Mouse (Mus musculus): ENCODE measurements at regions not wholly inside any gene's neighbourhood (a gene's known extent, or its start where the extent isn't known, plus 50 kb on each side); places are given as distances from the start of the nearest gene placed in this dataset.

GRCm38 (mm10) chr3:149910721-149911120 lies 920.4 kb upstream of the Adgrl2 start:
- no peak for TF ChIP-seq POLR2A (IDR thresholded peaks at IDR 0.05; ENCODE audit: insufficient read depth, low read depth, low read length)
- no peak for TF ChIP-seq CTCF (IDR thresholded peaks at IDR 0.05)
